Mouse (Mus musculus): ENCODE results near the gene Ccdc181. TPM values are rescaled to one million over a fixed set of nuclear protein-coding genes. Genes with fewer than 3 reads are reported as not detected.

Gene Ccdc181
- polyA plus RNA-seq, 1 experiment from 2014 or later, result 2.7 TPM

DNA sequence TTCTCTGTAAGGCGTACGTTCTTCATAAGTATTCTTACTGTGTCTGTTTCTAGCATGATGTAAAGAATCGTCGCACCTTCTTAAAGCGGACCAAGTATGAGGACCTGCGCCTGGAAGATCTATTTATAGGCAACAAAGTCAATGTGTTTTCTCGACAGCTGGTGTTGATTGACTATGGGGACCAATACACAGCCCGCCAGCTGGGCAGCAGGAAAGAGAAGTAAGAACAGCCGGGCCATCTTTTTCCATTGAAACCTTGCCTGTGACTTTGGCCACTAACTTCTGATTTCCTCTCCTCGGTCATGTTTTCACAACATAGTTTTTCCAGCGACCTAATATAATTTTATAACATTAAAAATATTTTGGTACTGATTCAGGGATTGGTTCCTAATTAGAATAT is 57.2 kb downstream of the Ccdc181 start:
- ATAC-seq, result 0 out of 2 replicates have a peak, but pooled peaks have one; percentile 25
- Histone ChIP-seq H3K4me3 (ENCODE audit: low read depth, low read length) (no peak overlapping the region), H3K27me3 (ENCODE audit: insufficient read depth, low read length) (no peaks in the 10 kb centered on the region), H3K27ac (ENCODE audit: low read depth) (no peak overlapping the region), H3K9ac (replicated peaks) (no peak overlapping the region), H3K36me3 (replicated peaks; ENCODE audit: insufficient read depth, low read length) (0 out of 2 replicates have a peak, but pooled peaks cover 9% of the 10 kb centered on the region), H3K4me1 (ENCODE audit: insufficient read depth) (no peaks in the 10 kb centered on the region), H3K4me2 (ENCODE audit: low read depth, low read length) (no peak overlapping the region), H3K9me3 (ENCODE audit: low read length) (no peaks in the 10 kb centered on the region)
- TF ChIP-seq CTCF (IDR thresholded peaks at IDR 0.05; ENCODE audit: low read depth), result no peak
- WGBS (ENCODE audit: insufficient replicate concordance), result 78% methylated on average over 11 of the region's 11 CpGs
- no peak for DNase-seq

GRCm38 (mm10) chr1:164335435-164335834 is 60.0 kb downstream of the Ccdc181 start:
- WGBS (ENCODE audit: insufficient replicate concordance), result 80% methylated on average over 3 of the region's 3 CpGs
- no peak overlapping the region for H3K4me2 ChIP-seq (ENCODE audit: low read depth, low read length)
- no peaks in the 10 kb centered on the region for H3K27me3 ChIP-seq (ENCODE audit: insufficient read depth, low read length)
- no peak for DNase-seq
- H3K9ac ChIP-seq (replicated peaks), result no peak overlapping the region
- H3K9me3 ChIP-seq (ENCODE audit: low read length), result no peaks in the 10 kb centered on the region
- no peak overlapping the region for H3K4me3 ChIP-seq (ENCODE audit: low read depth, low read length)
- 0 out of 2 replicates have a peak, but pooled peaks cover 9% of the 10 kb centered on the region for H3K36me3 ChIP-seq (replicated peaks; ENCODE audit: insufficient read depth, low read length)
- no peak for ATAC-seq
- H3K27ac ChIP-seq (ENCODE audit: low read depth), result no peak overlapping the region
- TF ChIP-seq CTCF (IDR thresholded peaks at IDR 0.05; ENCODE audit: low read depth) (no peak), EP300 (IDR thresholded peaks at IDR 0.05; ENCODE audit: low read depth) (no peak)
- H3K4me1 ChIP-seq (ENCODE audit: insufficient read depth), result no peaks in the 10 kb centered on the region

DNA sequence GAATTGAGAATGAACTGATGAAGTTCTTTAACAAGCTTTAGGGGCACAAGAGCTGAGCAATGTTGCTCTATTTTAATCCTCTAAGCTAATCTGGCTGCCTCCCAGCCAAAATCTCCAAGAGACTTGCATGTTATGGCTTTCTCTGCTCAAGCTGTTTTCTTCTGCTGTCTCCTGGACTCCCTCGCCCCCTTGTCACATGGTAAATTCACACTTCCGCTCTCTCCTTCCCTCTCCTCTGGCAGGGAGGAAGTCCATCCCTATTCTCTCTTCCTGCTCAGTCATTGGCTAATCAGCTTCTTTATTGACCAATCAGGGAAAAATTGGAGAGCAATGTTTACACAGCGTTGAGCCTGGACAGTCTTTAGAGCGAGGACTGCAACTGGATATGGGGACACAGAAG is 60.5 kb downstream of the Ccdc181 start:
- TF ChIP-seq CTCF (IDR thresholded peaks at IDR 0.05; ENCODE audit: low read depth) (no peak), EP300 (IDR thresholded peaks at IDR 0.05; ENCODE audit: low read depth) (no peak)
- H3K4me2 ChIP-seq (ENCODE audit: low read depth, low read length), result no peak overlapping the region
- no peaks in the 10 kb centered on the region for H3K9me3 ChIP-seq (ENCODE audit: low read length)
- 0 out of 2 replicates have a peak, but pooled peaks cover 9% of the 10 kb centered on the region for H3K36me3 ChIP-seq (replicated peaks; ENCODE audit: insufficient read depth, low read length)
- H3K27me3 ChIP-seq (ENCODE audit: insufficient read depth, low read length), result no peaks in the 10 kb centered on the region
- H3K4me3 ChIP-seq (ENCODE audit: low read depth, low read length), result no peak overlapping the region
- no peaks in the 10 kb centered on the region for H3K4me1 ChIP-seq (ENCODE audit: insufficient read depth)
- no peak overlapping the region for H3K27ac ChIP-seq (ENCODE audit: low read depth)
- 82% methylated on average over 4 of the region's 4 CpGs for WGBS (ENCODE audit: insufficient replicate concordance)
- DNase-seq, result no peak
- no peak overlapping the region for H3K9ac ChIP-seq (replicated peaks)
- ATAC-seq, result no peak

Other genes with a start within 250 kb of the Ccdc181 start
- 0.06 and 0.11 TPM in 2 replicates for gene Sele, start 227.4 kb upstream of the Ccdc181 start, polyA plus RNA-seq (2015; fragmentation: Nextera tagmentation; extraction: Ambion mirVana)
- gene Sell, start 213.6 kb upstream of the Ccdc181 start, polyA plus RNA-seq (2015; fragmentation: Nextera tagmentation; extraction: Ambion mirVana), result 10.2 and 10.8 TPM in 2 replicates
- gene Selp, start 160.3 kb upstream of the Ccdc181 start, polyA plus RNA-seq (2015; fragmentation: Nextera tagmentation; extraction: Ambion mirVana), result 1.7 and 2.1 TPM in 2 replicates
- 24.5 and 28.2 TPM in 2 replicates for gene F5, start 123.7 kb upstream of the Ccdc181 start, polyA plus RNA-seq (2015; fragmentation: Nextera tagmentation; extraction: Ambion mirVana)
- gene Slc19a2, start 26.5 kb upstream of the Ccdc181 start, polyA plus RNA-seq (2015; fragmentation: Nextera tagmentation; extraction: Ambion mirVana), result 31.1 and 31.4 TPM in 2 replicates
- 7.2 and 7.6 TPM in 2 replicates for gene Nme7, start 28.5 kb downstream of the Ccdc181 start, polyA plus RNA-seq (2015; fragmentation: Nextera tagmentation; extraction: Ambion mirVana)
- 9.6 and 9.7 TPM in 2 replicates for gene Blzf1, start 31.9 kb downstream of the Ccdc181 start, polyA plus RNA-seq (2015; fragmentation: Nextera tagmentation; extraction: Ambion mirVana)
- gene Atp1b1, start 182.8 kb downstream of the Ccdc181 start, polyA plus RNA-seq (2015; fragmentation: Nextera tagmentation; extraction: Ambion mirVana), result 38.6 and 38.8 TPM in 2 replicates

All from liver, postnatal 0 days (tissue).